Mouse (Mus musculus): ENCODE measurements at regions not wholly inside any gene's neighbourhood (a gene's known extent, or its start where the extent isn't known, plus 50 kb on each side); places are given as distances from the start of the nearest gene placed in this dataset.

GRCm38 (mm10) chr17:15311822-15312221 lies 64.8 kb downstream of the Dll1 start:
- Histone ChIP-seq H3K4me3 (replicated peaks) (no peak overlapping the region), H3K4me2 (replicated peaks) (no peak overlapping the region), H3K27me3 (no peaks in the 10 kb centered on the region), H3K9ac (replicated peaks) (no peak overlapping the region), H3K36me3 (no peaks in the 10 kb centered on the region), H3K27ac (no peak overlapping the region), H3K4me1 (replicated peaks) (peaks cover 7% of the 10 kb centered on the region; the same call in 1 of the 2 replicates), H3K9me3 (no peaks in the 10 kb centered on the region)
- ATAC-seq = no peak
- WGBS = 86% methylated on average over 4 of the region's 4 CpGs

DNA sequence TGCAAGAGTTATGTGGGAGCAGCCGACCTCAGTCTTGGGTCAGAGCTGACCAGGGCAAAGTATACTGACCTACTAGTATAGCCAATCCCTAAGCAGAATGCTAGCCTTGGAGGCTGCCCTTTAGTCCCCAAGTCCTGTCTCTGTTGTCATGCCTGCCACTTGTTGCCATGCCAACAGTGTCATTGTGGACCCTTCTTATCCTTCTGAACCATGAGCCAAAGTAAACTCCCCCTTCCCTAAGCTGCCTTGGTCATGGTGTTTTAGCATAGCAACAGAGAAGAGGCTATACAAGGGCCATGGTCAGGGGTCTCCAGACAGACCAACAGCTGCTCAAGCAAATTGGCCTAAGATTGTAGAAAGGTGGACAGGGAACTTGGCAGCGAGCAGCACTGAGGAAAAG lies 66.2 kb downstream of the Dll1 start:
- ATAC-seq = 0 out of 2 replicates have a peak, but pooled peaks have one; percentile 30
- peaks cover 7% of the 10 kb centered on the region; the same call in 1 of the 2 replicates for H3K4me1 ChIP-seq (replicated peaks)
- H3K27ac ChIP-seq = no peak overlapping the region
- no peaks in the 10 kb centered on the region for H3K9me3 ChIP-seq
- H3K4me3 ChIP-seq (replicated peaks) = no peak overlapping the region
- no peaks in the 10 kb centered on the region for H3K36me3 ChIP-seq
- WGBS = 46% methylated on average over 2 of the region's 2 CpGs
- H3K9ac ChIP-seq (replicated peaks) = no peak overlapping the region
- no peak overlapping the region for H3K4me2 ChIP-seq (replicated peaks)
- no peaks in the 10 kb centered on the region for H3K27me3 ChIP-seq

GRCm38 (mm10) chr17:15302110-15302509 lies 74.6 kb downstream of the Dll1 start:
- WGBS = 59% methylated on average over 1 of the region's 1 CpGs
- no peaks in the 10 kb centered on the region for H3K27me3 ChIP-seq
- ATAC-seq = no peak
- H3K27ac ChIP-seq = no peak overlapping the region
- no peaks in the 10 kb centered on the region for H3K9me3 ChIP-seq
- no peak overlapping the region for H3K4me2 ChIP-seq (replicated peaks)
- no peak overlapping the region for H3K9ac ChIP-seq (replicated peaks)
- H3K4me1 ChIP-seq (replicated peaks) = no peaks in the 10 kb centered on the region
- no peaks in the 10 kb centered on the region for H3K36me3 ChIP-seq
- no peak overlapping the region for H3K4me3 ChIP-seq (replicated peaks)

GRCm38 (mm10) chr17:15299743-15300371 lies 76.8 kb downstream of the Dll1 start:
- Histone ChIP-seq H3K4me2 (replicated peaks) (no peak overlapping the region), H3K4me3 (replicated peaks) (no peak overlapping the region), H3K9me3 (no peaks in the 10 kb centered on the region), H3K9ac (replicated peaks) (no peak overlapping the region), H3K4me1 (replicated peaks) (no peaks in the 10 kb centered on the region), H3K27ac (no peak overlapping the region), H3K27me3 (no peaks in the 10 kb centered on the region), H3K36me3 (no peaks in the 10 kb centered on the region)
- WGBS = 78% methylated on average over 13 of the region's 13 CpGs
- no peak for ATAC-seq

GRCm38 (mm10) chr17:15294165-15294585 lies 82.5 kb downstream of the Dll1 start:
- 40% methylated on average over 5 of the region's 5 CpGs for WGBS
- Histone ChIP-seq H3K4me3 (replicated peaks) (no peak overlapping the region), H3K4me2 (replicated peaks) (no peak overlapping the region), H3K9me3 (no peaks in the 10 kb centered on the region), H3K36me3 (no peaks in the 10 kb centered on the region), H3K27me3 (no peaks in the 10 kb centered on the region), H3K9ac (replicated peaks) (no peak overlapping the region), H3K4me1 (replicated peaks) (peaks cover 10% of the 10 kb centered on the region), H3K27ac (no peak overlapping the region)
- ATAC-seq = peak; percentile 72

DNA sequence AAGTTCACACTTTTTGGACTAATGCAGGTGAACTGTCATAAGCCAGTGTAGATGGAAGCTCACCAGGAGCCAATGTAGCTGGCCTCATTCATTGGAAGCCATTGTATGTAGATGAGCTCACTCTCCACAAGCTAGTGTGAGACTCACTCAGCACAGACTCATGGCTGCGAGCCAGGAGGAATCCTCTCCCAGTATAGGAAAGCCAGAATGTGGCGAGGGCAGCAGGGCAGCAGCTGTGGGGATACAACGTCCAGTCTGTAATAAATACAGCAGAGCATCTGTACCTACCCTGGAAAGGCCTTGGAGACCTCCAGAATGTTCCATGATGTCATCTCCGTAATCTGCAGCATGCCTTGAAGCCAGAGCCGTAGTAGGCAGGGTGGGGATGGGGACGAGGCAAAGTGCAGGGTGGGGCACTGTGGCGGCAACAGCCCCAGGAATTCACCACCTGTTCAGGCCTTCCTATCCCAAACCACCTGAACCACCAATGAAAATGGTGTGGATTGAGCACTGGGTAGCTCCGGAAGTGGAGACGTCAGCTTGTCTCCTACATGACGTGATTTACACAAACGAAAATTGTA lies 84.1 kb downstream of the Dll1 start:
- H3K9me3 ChIP-seq = no peaks in the 10 kb centered on the region
- H3K4me2 ChIP-seq (replicated peaks) = no peak overlapping the region
- H3K9ac ChIP-seq (replicated peaks) = no peak overlapping the region
- peaks cover 10% of the 10 kb centered on the region for H3K4me1 ChIP-seq (replicated peaks)
- H3K27me3 ChIP-seq = no peaks in the 10 kb centered on the region
- no peak overlapping the region for H3K27ac ChIP-seq
- peak; percentile 19; the same call in 1 of the 2 replicates for ATAC-seq
- H3K4me3 ChIP-seq (replicated peaks) = no peak overlapping the region
- no peaks in the 10 kb centered on the region for H3K36me3 ChIP-seq
- WGBS = 86% methylated on average over 11 of the region's 11 CpGs

DNA sequence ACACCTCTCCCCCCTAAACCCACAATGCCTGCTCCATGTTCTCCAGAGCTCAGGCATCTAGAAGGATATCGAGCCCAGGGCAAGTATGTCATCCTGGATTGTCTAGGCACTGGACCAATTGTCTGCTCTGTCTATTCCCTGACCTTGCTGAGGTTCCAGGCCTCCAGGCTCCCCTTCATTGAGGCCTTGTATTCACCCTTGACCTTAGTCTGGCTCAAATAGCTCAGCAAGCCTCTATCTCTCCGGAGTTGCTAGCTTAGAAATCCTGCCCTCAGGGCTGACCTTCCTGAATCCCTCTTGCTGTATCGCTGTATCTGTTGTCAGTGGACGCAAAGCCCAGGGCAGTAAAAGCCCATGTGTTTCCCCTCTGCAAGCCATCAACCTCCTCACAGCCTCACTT lies 85.0 kb downstream of the Dll1 start:
- H3K9ac ChIP-seq (replicated peaks) = no peak overlapping the region
- no peaks in the 10 kb centered on the region for H3K9me3 ChIP-seq
- no peak overlapping the region for H3K27ac ChIP-seq
- whole genome bisulfite sequencing = 63% methylated on average over 4 of the region's 4 CpGs
- no peaks in the 10 kb centered on the region for H3K27me3 ChIP-seq
- no peaks in the 10 kb centered on the region for H3K36me3 ChIP-seq
- no peak overlapping the region for H3K4me2 ChIP-seq (replicated peaks)
- no peak for ATAC-seq
- H3K4me3 ChIP-seq (replicated peaks) = no peak overlapping the region
- peaks cover 10% of the 10 kb centered on the region for H3K4me1 ChIP-seq (replicated peaks)

DNA sequence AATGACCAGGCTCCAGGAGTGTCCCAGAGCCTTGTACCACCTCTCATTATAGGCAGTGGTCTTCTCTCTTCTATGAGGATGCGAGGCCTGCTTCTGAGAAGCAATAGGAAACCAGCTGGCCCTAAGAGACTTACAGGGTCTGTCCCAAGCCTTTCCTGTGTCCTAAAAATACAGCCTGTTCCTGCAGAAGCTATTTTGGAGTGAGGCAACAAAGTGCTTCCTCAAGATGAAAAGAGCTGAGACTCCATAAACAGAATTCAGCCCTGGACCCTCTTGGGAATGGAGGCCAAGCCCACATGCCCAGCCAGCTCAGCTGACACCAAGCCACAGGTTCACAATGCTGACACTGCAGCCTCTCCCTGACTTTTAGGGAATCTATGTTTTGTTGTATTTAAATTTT lies 86.3 kb downstream of the Dll1 start:
- whole genome bisulfite sequencing = 96% methylated on average over 1 of the region's 1 CpGs
- Histone ChIP-seq H3K27me3 (no peaks in the 10 kb centered on the region), H3K4me1 (replicated peaks) (peaks cover 17% of the 10 kb centered on the region), H3K27ac (no peak overlapping the region), H3K4me2 (replicated peaks) (no peak overlapping the region), H3K36me3 (no peaks in the 10 kb centered on the region), H3K9me3 (no peaks in the 10 kb centered on the region), H3K9ac (replicated peaks) (no peak overlapping the region), H3K4me3 (replicated peaks) (no peak overlapping the region)
- ATAC-seq = no peak

GRCm38 (mm10) chr17:15289062-15289461 lies 87.6 kb downstream of the Dll1 start:
- 93% methylated on average over 5 of the region's 5 CpGs for WGBS
- Histone ChIP-seq H3K36me3 (no peaks in the 10 kb centered on the region), H3K27me3 (no peaks in the 10 kb centered on the region), H3K9ac (replicated peaks) (no peak overlapping the region), H3K4me2 (replicated peaks) (no peak overlapping the region), H3K4me3 (replicated peaks) (no peak overlapping the region), H3K4me1 (replicated peaks) (peaks cover 17% of the 10 kb centered on the region), H3K27ac (no peak overlapping the region), H3K9me3 (no peaks in the 10 kb centered on the region)
- ATAC-seq = no peak

- no peak overlapping the region for H3K27ac ChIP-seq
- no peaks in the 10 kb centered on the region for H3K9me3 ChIP-seq
- 93% methylated on average over 8 of the region's 8 CpGs for WGBS
- H3K4me1 ChIP-seq (replicated peaks) = peaks cover 12% of the 10 kb centered on the region
- no peak for ATAC-seq
- H3K36me3 ChIP-seq = no peaks in the 10 kb centered on the region
- no peak overlapping the region for H3K9ac ChIP-seq (replicated peaks)
- H3K4me3 ChIP-seq (replicated peaks) = no peak overlapping the region
- H3K4me2 ChIP-seq (replicated peaks) = no peak overlapping the region
- no peaks in the 10 kb centered on the region for H3K27me3 ChIP-seq
Observed at GRCm38 (mm10) chr17:15288640-15289039, 88.0 kb downstream of the Dll1 start.

DNA sequence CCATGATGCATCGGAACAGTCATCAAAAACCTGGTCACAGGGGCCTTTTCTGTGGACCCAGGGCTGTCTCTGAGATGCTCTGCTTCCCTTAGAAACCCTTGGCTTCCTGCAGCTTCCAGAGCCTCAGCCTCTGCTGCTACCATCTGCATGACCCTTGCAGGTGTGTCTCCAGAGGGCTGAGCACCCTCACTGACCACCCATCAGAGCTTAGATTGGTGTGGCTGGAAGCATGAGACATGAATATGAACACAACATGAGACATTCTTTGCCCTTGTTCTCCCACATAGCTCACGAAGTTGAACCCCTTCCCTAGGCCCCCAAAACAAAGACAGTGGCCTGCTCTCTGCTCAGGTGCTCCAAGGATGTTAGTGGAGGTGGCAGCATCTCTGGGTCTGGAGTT lies 90.1 kb downstream of the Dll1 start:
- no peaks in the 10 kb centered on the region for H3K9me3 ChIP-seq
- WGBS = 85% methylated on average over 2 of the region's 2 CpGs
- no peak overlapping the region for H3K27ac ChIP-seq
- H3K9ac ChIP-seq (replicated peaks) = no peak overlapping the region
- H3K36me3 ChIP-seq = no peaks in the 10 kb centered on the region
- H3K4me2 ChIP-seq (replicated peaks) = no peak overlapping the region
- peaks cover 11% of the 10 kb centered on the region for H3K4me1 ChIP-seq (replicated peaks)
- no peak for ATAC-seq
- H3K4me3 ChIP-seq (replicated peaks) = no peak overlapping the region
- no peaks in the 10 kb centered on the region for H3K27me3 ChIP-seq

DNA sequence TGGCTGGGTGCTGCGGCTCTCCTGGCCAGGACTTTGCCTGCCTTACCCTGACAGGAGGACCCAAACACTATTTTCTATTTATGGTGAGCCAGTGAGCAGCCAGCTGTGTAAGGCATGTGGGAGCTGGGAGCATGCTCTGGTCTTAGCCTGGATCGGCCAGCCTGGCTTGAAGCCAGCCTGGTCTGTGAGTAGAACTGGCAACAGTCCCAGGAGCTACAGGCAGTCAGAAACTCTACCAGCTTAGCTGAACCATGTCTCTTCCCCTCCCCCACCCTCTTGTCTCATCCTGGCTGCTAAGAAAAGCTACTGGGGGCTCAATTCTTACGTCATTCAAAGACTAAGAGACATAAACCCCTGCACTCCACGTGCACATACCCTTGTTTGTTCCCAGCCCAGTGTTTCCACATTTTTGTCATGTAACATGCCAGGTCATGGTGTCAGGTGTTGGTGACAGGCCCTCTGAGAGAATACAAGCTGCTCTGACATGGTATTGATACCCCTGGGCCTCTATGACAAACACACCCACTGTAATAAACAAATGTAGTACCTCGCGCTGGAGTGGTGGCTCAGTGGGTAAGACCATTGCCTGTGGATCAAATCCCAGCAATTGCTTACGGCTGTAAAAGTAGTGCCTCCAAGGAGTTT lies 91.2 kb downstream of the Dll1 start:
- peak; percentile 89 for ATAC-seq
- no peaks in the 10 kb centered on the region for H3K27me3 ChIP-seq
- H3K9ac ChIP-seq (replicated peaks) = no peak overlapping the region
- H3K4me3 ChIP-seq (replicated peaks) = no peak overlapping the region
- 60% methylated on average over 7 of the region's 7 CpGs for WGBS
- no peak overlapping the region; the same call in 1 of the 2 replicates for H3K4me2 ChIP-seq (replicated peaks)
- H3K4me1 ChIP-seq (replicated peaks) = peaks cover 11% of the 10 kb centered on the region
- no peaks in the 10 kb centered on the region for H3K36me3 ChIP-seq
- H3K27ac ChIP-seq = peak overlapping the region; percentile 14; the same call in 1 of the 2 replicates
- no peaks in the 10 kb centered on the region for H3K9me3 ChIP-seq
